Mouse (Mus musculus): ENCODE measurements around the gene Crk. TPM values are rescaled to one million over a fixed set of nuclear protein-coding genes. Genes with fewer than 3 reads are reported as not detected.

The Crk gene
- total and polyA plus RNA-seq, 3 experiments, result 37.8 to 44.6 (median 39.9) TPM

DNA sequence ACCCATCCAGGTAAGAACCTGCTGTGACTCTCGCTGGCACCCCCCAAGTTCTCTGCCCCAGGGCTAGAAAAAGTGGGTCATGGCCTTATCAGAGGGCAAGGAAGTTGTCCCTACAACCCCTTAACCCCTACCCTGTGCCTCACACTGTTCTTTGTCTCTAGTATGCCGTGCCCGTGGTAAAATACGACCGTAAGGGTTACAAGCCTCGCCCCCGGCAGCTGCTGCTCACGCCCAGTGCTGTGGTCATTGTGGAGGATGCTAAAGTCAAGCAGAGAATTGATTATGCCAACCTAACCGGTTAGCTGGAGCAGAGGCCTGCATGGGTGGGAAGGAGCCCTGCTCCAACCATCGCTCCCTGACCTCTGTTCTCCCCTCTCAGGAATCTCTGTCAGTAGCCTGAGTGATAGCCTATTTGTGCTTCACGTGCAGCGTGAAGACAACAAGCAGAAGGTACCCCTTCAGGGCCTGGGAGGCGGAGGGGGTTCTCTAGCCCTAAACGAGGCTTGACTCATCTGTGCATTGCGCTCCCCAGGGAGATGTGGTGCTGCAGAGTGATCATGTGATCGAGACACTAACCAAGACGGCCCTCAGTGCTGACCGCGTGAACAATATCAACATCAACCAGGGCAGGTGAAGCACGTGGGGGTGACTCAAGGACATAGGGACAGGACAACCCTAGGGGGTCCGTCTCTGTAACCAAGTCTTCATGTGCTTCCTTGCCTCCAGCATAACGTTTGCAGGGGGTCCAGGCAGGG lies 7.5 kb upstream of the Crk start:
- TF ChIP-seq NELFE (IDR thresholded peaks at IDR 0.05; ENCODE audit: low read depth, low read length) (no peak), BHLHE40 (IDR thresholded peaks at IDR 0.05; ENCODE audit: low read depth, low read length) (0 out of 2 replicates have a peak, but pooled peaks have one; percentile 8), USF1 (IDR thresholded peaks at IDR 0.05; ENCODE audit: low read depth, low read length) (peak; percentile 11; the same call in 1 of the 2 replicates)
- peaks cover 5% of the 10 kb centered on the region in 2 experiments; a peak in 2 of 4 replicates for H3K4me1 ChIP-seq (ENCODE audit: control insufficient read depth in 1 of 2, insufficient read depth in 2 of 2)
- H3K36me3 ChIP-seq (replicated peaks in 1 of 2; ENCODE audit: control insufficient read depth in 1 of 2, insufficient read depth in 1 of 2, low read length in 1 of 2), result peaks cover 66 to 77% of the 10 kb centered on the region in 2 experiments
- H3K27ac ChIP-seq (ENCODE audit: insufficient read depth, low read depth), result no peak overlapping the region
- in situ Hi-C loops (cut with MboI; ENCODE audit: low pct_ligation_motif_present, low pct_unique_long_range_greater_than_20kb, low sequenced_read_pairs), result no loop called here
- H3K79me2 ChIP-seq (replicated peaks; ENCODE audit: control insufficient read depth, extremely low read depth, insufficient read depth, poor library complexity, severe bottlenecking), result no peaks in the 10 kb centered on the region
- dilution Hi-C loops (cut with MboI; ENCODE audit: extremely low pct_ligation_motif_present, extremely low pct_unique_long_range_greater_than_20kb, low sequenced_read_pairs), result no loop called here
- no peak overlapping the region for H3K4me3 ChIP-seq (replicated peaks in 1 of 3; ENCODE audit: low read depth in 2 of 3, low read length in 2 of 3, poor library complexity in 1 of 3)
- no peaks in the 10 kb centered on the region for H3K27me3 ChIP-seq (replicated peaks)
- DNase-seq (ENCODE audit: extremely low read depth), result peak; percentile 35
- no peak overlapping the region for H3K9ac ChIP-seq (ENCODE audit: insufficient read depth, low read depth)
- no peaks in the 10 kb centered on the region for H3K9me3 ChIP-seq (replicated peaks; ENCODE audit: low read length)
- no peak overlapping the region for H3K4me2 ChIP-seq (ENCODE audit: insufficient read depth, low read depth, poor library complexity, severe bottlenecking)

DNA sequence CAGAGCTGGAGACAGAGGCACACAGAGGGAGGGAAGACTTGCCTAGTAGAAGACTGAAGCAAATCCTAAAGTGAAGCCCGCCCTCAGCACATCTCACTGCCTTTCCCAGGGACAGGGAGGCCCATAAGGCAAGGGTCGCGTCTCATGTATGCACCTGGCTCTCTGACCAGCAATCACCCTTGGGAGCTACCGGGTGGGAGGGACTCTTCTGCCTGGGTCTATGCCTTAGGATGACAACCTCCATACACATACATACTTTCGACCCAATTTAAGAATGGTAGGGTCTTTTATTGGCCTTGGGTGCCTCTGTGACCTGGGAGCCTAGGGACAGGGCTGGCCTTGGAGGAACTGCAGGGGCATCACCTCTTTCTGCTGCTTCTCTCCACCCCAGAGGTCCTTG lies 5.6 kb upstream of the Crk start:
- dilution Hi-C loops (cut with MboI; ENCODE audit: extremely low pct_ligation_motif_present, extremely low pct_unique_long_range_greater_than_20kb, low sequenced_read_pairs), result no loop called here
- Histone ChIP-seq H3K79me2 (replicated peaks; ENCODE audit: control insufficient read depth, extremely low read depth, insufficient read depth, poor library complexity, severe bottlenecking) (no peaks in the 10 kb centered on the region), H3K27me3 (replicated peaks) (no peaks in the 10 kb centered on the region), H3K4me2 (ENCODE audit: insufficient read depth, low read depth, poor library complexity, severe bottlenecking) (no peak overlapping the region), H3K4me1 (ENCODE audit: control insufficient read depth in 1 of 2, insufficient read depth in 2 of 2) (peaks cover 8 to 16% of the 10 kb centered on the region in 2 experiments), H3K36me3 (replicated peaks in 1 of 2; ENCODE audit: control insufficient read depth in 1 of 2, insufficient read depth in 1 of 2, low read length in 1 of 2) (peaks cover 50 to 60% of the 10 kb centered on the region in 2 experiments), H3K27ac (ENCODE audit: insufficient read depth, low read depth) (no peak overlapping the region), H3K9ac (ENCODE audit: insufficient read depth, low read depth) (no peak overlapping the region), H3K4me3 (replicated peaks in 1 of 3; ENCODE audit: low read depth in 2 of 3, low read length in 2 of 3, poor library complexity in 1 of 3) (no peak overlapping the region), H3K9me3 (replicated peaks; ENCODE audit: low read length) (no peaks in the 10 kb centered on the region)
- in situ Hi-C loops (cut with MboI; ENCODE audit: low pct_ligation_motif_present, low pct_unique_long_range_greater_than_20kb, low sequenced_read_pairs), result no loop called here
- DNase-seq (ENCODE audit: extremely low read depth), result no peak
- TF ChIP-seq UBTF (IDR thresholded peaks at IDR 0.05; ENCODE audit: low read depth, low read length) (no peak), MYC (IDR thresholded peaks at IDR 0.05; ENCODE audit: low read depth, low read length) (no peak), CTCF (conservative IDR thresholded peaks at IDR 0.05 in 1 of 2, IDR thresholded peaks at IDR 0.05 in 1 of 2; ENCODE audit: low read depth in 2 of 2, low read length in 2 of 2) (no peak), HCFC1 (IDR thresholded peaks at IDR 0.05; ENCODE audit: low read depth, low read length) (no peak)

DNA sequence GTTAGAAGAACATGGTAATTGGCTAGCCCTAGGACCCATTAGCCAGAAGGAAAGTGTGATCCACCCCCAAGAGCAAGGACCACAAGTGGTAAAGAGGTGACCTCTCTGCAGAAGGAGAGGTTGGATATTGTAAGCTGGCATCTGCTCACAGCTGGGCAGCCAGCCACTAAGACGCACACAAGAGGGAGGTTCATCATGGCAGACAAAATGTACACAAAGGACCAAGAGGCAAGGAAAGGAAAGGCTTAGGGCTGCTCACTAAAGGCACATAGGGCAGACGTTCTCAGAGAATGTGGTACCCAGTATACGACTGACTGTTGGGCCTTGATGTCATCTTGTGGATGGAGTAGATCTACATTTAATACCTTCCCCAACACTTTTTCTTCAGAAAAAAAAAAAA lies 4.2 kb upstream of the Crk start:
- H3K9me3 ChIP-seq (replicated peaks; ENCODE audit: low read length), result no peaks in the 10 kb centered on the region
- no peak for DNase-seq (ENCODE audit: extremely low read depth)
- H3K4me3 ChIP-seq (replicated peaks in 1 of 3; ENCODE audit: low read depth in 2 of 3, low read length in 2 of 3, poor library complexity in 1 of 3), result no peak overlapping the region
- peaks cover 6% of the 10 kb centered on the region for H3K79me2 ChIP-seq (replicated peaks; ENCODE audit: control insufficient read depth, extremely low read depth, insufficient read depth, poor library complexity, severe bottlenecking)
- H3K4me2 ChIP-seq (ENCODE audit: insufficient read depth, low read depth, poor library complexity, severe bottlenecking), result no peak overlapping the region
- peak; percentile 44; the same call in 1 of the 2 replicates for TF ChIP-seq ZNF384 (IDR thresholded peaks at IDR 0.05; ENCODE audit: low read depth, low read length)
- TF ChIP-seq E2F4 (IDR thresholded peaks at IDR 0.05; ENCODE audit: insufficient replicate concordance, low read depth, low read length), result no peak
- no peak for TF ChIP-seq RAD21 (IDR thresholded peaks at IDR 0.05; ENCODE audit: low read depth, low read length)
- no peak for TF ChIP-seq GABPA (IDR thresholded peaks at IDR 0.05; ENCODE audit: insufficient replicate concordance, low read depth, low read length)
- TF ChIP-seq POLR2AphosphoS2 (IDR thresholded peaks at IDR 0.05; ENCODE audit: low read depth, low read length), result peak; percentile 60; the same call in 1 of the 2 replicates
- TF ChIP-seq KAT2A (IDR thresholded peaks at IDR 0.05; ENCODE audit: insufficient replicate concordance, low read length), result no peak
- TF ChIP-seq HCFC1 (IDR thresholded peaks at IDR 0.05; ENCODE audit: low read depth, low read length), result no peak
- TF ChIP-seq JUND (conservative IDR thresholded peaks at IDR 0.05; ENCODE audit: low read depth, low read length), result no peak
- no peak for TF ChIP-seq TCF12 (IDR thresholded peaks at IDR 0.05; ENCODE audit: low read depth, low read length)
- peaks cover 8 to 18% of the 10 kb centered on the region in 2 experiments for H3K4me1 ChIP-seq (ENCODE audit: control insufficient read depth in 1 of 2, insufficient read depth in 2 of 2)
- no peak overlapping the region for H3K9ac ChIP-seq (ENCODE audit: insufficient read depth, low read depth)
- H3K27me3 ChIP-seq (replicated peaks), result no peaks in the 10 kb centered on the region
- H3K27ac ChIP-seq (ENCODE audit: insufficient read depth, low read depth), result no peak overlapping the region
- peaks cover 37 to 47% of the 10 kb centered on the region in 2 experiments for H3K36me3 ChIP-seq (replicated peaks in 1 of 2; ENCODE audit: control insufficient read depth in 1 of 2, insufficient read depth in 1 of 2, low read length in 1 of 2)
- dilution Hi-C loops (cut with MboI; ENCODE audit: extremely low pct_ligation_motif_present, extremely low pct_unique_long_range_greater_than_20kb, low sequenced_read_pairs) (no loop called here), in situ Hi-C loops (cut with MboI; ENCODE audit: low pct_ligation_motif_present, low pct_unique_long_range_greater_than_20kb, low sequenced_read_pairs) (no loop called here)

All from CH12.LX (cell line).